Mouse (Mus musculus) megakaryocyte, embryonic 14.5 days (primary cell): ENCODE measurements around the gene Tshz2.

Experiments
- FLI1 ChIP-seq: IDR thresholded peaks from 2 replicates; pipeline ENCODE4 v1.6.1; 2012; ENCODE audit warnings: low read length, inconsistent platforms, mixed read lengths
- GATA1 ChIP-seq: IDR thresholded peaks from 3 replicates; pipeline ENCODE4 v1.6.1; 2012; ENCODE audit warnings: mixed read lengths, low read length, inconsistent platforms, borderline replicate concordance

DNA sequence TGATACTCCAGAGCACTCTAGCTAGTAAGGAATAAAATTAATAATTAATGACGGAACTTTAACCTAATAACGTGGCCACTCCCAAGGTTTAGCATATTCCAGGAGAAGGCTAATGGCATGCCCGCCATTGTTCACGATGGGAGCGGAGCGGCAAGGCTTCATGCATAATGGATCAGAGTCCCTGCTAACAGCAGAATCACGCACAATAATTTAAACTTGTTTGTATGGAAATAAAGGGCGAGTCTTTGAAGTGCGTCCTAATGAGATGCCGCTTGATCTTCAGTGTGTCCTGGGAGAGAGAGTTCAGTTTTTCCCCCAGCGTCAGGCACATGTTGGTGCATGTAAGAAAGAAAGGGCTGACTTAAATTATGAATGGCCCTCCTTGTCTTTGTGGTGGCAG, 376.9 kb downstream of the Tshz2 start:
- no peak for TF ChIP-seq FLI1
- TF ChIP-seq GATA1, result no peak
